Mouse (Mus musculus) urinary bladder, postnatal 10 days (tissue): ENCODE results near the gene Sart3.
A peak's percentile ranks its signal among the peaks of the same experiment; 100 is the strongest.

ENCODE experiments used
- DNase-seq: peaks from one replicate; pipeline ENCODE4 v3.0.0; 2022; ENCODE audit warnings: low spot score

Sart3 gene

GRCm38 (mm10) chr5:113724446-113724845 lies 47.9 kb downstream of the Sart3 start, which contains the start of gene 1700069L16Rik:
TSS of gene 1700069L16Rik (minus strand) at chr5:113724772.
- DNase-seq: peak; percentile 48

- no peak for DNase-seq
Measured at GRCm38 (mm10) chr5:113723567-113724237, 48.6 kb downstream of the Sart3 start.

- DNase-seq: no peak
Measured at GRCm38 (mm10) chr5:113722224-113723013, 49.9 kb downstream of the Sart3 start.

GRCm38 (mm10) chr5:113719221-113719661 lies 53.1 kb downstream of the Sart3 start:
- no peak for DNase-seq

GRCm38 (mm10) chr5:113716581-113717388 lies 55.5 kb downstream of the Sart3 start:
- DNase-seq: no peak

- no peak for DNase-seq
Measured at GRCm38 (mm10) chr5:113712861-113713260, 59.4 kb downstream of the Sart3 start.

GRCm38 (mm10) chr5:113703803-113704585 lies 68.3 kb downstream of the Sart3 start:
- no peak for DNase-seq

GRCm38 (mm10) chr5:113700388-113701023 lies 71.8 kb downstream of the Sart3 start:
- no peak for DNase-seq

- DNase-seq: no peak
Measured at GRCm38 (mm10) chr5:113694415-113694814, 77.9 kb downstream of the Sart3 start.

GRCm38 (mm10) chr5:113694000-113694399 lies 78.3 kb downstream of the Sart3 start:
- no peak for DNase-seq

- no peak for DNase-seq
Measured at GRCm38 (mm10) chr5:113693196-113693755, 79.0 kb downstream of the Sart3 start.
